Mouse (Mus musculus) neural tube, embryonic 10.5 days (tissue): ENCODE data around the gene Dnajc11.

ENCODE experiments used
- DNase-seq: peaks from one replicate; pipeline ENCODE4 v3.0.0-alpha.2; 2017; ENCODE audit warnings: low spot score; ENCODE audit errors: extremely low spot score

Dnajc11 gene

DNA sequence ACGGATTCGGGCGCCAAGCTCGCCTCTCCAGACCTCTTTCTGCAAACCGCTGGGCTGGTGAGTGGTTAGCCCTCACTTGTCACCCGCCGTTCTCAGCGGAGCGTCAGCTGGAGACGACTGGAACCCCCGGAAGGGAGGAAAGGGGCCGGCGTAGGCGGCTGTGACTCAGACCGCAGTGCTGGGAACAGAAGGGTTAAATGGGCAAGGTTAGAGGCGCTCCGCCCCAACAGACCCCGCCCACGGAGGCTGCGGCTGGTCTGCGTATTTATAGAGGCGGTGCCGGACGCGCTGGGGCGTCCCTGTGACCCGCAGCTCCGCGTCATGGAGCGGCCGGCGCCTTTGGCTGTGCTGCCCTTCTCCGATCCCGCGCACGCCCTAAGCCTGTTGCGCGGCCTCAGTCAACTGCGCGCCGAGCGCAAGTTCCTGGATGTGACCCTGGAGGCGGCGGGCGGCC lies 75.2 kb downstream of the Dnajc11 start, which contains the start of gene Klhl21:
TSS of gene Klhl21 (plus strand) at position 182 of the 454 bp plus-strand sequence.
- peak; percentile 91 for DNase-seq

DNA sequence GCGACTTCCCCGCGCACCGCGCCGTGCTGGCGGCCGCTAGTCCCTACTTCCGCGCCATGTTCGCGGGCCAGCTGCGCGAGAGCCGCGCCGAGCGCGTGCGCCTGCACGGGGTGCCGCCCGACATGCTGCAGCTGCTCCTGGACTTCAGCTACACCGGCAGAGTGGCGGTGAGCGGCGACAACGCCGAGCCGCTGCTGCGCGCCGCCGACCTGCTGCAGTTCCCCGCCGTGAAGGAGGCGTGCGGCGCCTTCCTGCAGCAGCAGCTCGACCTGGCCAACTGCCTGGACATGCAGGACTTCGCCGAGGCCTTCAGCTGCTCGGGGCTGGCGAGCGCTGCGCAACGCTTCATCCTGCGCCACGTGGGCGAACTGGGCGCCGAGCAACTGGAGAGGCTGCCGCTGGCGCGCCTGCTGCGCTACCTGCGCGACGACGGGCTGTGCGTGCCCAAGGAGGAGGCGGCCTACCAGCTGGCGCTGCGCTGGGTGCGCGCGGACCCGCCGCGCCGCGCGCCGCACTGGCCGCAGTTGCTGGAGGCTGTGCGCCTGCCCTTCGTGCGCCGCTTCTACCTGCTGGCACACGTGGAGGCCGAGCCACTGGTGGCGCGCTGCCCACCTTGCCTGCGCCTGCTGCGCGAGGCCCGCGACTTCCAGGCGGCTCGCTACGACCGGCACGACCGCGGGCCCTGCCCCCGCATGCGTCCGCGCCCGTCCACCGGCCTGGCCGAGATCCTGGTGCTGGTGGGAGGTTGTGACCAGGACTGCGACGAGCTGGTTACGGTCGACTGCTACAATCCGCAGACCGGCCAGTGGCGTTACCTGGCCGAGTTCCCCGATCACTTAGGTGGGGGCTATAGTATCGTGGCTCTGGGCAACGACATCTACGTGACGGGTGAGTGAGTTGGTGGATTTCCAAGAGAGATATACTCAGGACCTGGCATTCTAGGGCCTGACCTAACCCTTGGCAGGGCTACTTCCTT lies 75.9 kb downstream of the Dnajc11 start:
- DNase-seq: no peak

DNA sequence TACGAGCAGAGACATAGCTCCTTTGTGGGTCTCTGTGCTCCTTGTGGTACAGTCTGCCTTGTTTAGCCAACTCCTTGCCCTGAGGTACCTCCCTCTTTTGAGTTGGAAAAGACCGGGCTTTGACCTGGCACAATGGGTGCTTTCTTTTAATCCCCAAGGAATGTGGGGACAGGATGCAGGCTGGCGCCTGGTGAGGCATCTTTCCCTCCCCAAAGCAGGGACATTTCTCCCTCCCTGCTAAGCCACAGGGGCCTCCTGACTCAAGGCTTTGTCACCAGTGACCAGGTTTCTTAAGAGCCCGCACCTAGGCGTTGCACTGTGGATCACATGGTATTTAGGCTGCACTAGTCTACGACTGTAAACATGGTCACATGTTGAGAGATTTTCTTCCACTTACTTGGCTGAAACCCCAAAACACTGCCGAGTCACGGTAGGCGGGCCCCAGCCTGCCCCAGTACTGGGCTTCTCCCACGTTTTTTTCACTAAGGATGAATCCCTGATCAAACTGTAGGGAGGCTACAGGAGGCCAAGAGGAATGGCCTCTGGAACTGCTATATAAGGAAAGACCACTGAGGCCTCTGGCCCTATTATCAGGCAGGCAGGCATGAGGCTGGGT lies 76.7 kb downstream of the Dnajc11 start:
- no peak for DNase-seq

DNA sequence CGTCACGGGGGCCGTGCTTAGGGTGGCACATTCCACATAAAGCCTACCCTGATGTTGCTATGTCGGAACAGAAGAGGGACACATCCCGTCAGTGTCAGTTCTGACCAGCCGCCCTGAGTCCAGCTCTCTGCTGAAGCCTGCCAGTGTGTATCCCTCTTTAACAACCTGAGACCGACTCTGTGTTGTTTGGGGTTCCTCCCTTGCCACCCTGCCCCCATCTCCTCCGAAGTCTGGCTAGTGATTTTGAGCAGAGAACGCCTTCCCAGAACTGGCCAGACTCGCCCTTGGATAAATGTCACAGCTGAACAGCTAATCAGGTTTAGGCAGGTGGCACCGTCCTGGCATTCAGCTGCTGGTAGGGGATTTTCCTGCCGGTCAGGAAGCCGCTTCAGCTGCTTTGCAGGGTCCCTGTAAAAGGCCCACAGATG lies 77.2 kb downstream of the Dnajc11 start:
- DNase-seq: no peak

DNA sequence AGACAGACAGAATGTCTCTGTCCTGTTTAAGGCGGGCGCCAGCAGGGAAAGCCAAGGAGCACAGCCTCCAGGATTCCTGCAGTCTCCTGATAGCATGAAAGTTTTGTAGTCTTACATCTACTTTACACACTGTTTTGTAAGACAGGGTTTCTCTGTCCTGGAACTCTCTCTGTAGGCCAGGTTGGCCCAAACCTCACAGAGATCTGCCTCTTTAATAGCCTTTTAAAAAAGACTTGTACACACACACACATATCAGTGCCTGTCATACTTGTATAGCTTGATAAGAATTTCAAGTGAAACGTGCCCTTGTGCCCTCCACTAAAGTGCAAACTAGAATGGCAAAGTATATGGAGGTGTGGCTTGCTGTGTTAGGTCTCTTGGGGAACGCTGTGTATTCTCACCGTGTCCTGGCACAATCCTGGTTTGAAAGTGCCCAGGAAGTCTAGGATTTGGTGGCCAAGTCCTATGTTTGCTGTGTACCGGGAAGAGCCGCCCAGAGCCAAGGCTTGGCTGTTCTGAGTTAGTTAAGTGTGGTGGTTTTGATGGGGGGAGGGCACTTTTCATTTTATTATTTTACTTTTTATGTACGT lies 77.8 kb downstream of the Dnajc11 start:
- no peak for DNase-seq

DNA sequence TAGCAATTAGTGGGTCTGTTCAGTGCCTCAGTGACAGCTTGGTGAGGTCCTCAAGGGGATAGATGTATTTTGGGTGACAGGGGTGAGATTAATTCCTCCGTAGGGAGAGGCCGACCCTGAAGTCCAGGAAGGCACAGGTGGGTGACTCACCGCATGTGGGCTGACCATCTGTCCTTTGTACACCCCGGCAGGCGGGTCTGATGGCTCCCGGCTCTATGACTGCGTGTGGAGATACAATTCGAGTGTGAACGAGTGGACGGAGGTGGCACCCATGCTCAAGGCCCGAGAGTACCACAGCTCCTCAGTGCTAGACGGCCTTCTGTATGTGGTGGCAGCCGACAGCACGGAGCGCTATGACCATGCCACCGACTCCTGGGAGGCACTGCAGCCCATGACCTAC lies 78.6 kb downstream of the Dnajc11 start:
- no peak for DNase-seq

DNA sequence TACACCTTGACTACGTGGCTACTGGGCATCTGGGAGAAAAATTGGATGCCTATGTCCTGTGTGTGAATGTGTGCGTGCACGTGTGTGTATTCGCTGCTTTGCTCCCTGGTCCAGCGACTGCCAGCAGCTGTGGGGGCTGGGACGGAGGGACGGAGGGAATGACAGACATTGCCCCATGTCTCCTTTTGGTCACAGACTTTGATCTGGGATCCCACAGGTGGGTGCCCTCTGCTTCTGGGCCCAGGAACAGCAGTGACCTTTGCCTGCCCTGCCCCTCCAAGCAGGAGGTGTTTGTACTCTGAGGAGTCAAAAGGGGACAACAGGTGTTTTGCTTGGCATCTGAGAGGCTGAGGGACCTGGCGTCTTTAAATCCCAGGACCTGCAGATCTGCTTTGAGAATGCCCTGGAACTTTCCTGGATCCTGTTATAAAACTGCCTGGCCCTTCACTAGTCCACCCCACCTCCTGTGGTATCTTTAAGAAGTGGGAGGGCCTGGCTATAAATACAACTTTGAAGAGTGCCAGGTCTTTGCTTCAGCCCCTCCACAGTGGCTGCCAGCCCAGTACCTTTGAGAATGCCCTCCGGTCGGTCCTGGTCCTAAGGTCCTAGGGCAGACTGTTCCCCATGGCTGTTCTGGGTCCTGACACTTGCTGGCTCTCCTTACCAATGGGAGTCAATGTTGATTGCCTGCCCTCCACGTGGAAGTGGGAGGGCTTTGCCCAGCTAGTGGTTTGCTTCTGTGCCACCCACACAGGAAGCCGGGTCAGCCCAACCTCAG lies 79.7 kb downstream of the Dnajc11 start:
- DNase-seq: no peak

DNA sequence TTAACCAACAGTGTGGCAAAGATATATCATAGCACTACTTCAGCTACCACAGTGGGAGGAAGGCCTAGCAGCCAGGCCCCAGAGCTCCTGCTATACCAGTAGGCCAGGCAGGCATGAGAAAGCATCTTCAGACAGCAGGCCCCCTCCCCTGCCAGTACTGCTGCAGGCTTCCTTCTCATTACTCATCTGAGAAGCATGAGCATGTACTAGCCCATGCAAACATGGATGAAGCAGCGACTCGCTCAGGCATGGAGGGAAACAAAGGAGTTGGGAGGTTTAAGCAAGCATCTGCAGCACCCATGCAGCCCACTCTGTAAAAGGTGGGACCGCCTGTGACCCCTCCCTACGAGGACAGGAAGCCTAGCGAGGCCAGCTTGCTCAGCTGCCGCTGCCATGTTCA lies 85.6 kb downstream of the Dnajc11 start:
- no peak for DNase-seq

DNA sequence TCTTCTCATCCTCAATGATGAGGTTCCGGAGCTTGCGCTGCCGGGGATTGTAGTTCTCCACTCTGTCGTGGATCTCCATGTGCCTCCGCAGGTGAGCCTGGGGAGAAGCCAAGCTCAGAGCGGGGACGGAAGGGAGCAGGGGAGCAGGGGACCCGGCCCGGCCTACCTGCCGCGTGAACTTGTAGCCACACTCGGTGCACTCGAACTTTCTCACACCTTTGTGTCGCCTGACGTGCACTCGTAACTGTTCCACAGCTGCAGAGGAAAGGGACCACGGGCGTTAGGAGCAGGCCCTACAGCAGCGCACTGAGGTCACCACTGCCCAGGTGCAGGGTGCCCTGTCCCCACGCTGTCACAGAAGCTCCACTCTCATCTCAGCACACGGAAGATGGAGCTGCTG lies 86.5 kb downstream of the Dnajc11 start:
- no peak for DNase-seq

DNA sequence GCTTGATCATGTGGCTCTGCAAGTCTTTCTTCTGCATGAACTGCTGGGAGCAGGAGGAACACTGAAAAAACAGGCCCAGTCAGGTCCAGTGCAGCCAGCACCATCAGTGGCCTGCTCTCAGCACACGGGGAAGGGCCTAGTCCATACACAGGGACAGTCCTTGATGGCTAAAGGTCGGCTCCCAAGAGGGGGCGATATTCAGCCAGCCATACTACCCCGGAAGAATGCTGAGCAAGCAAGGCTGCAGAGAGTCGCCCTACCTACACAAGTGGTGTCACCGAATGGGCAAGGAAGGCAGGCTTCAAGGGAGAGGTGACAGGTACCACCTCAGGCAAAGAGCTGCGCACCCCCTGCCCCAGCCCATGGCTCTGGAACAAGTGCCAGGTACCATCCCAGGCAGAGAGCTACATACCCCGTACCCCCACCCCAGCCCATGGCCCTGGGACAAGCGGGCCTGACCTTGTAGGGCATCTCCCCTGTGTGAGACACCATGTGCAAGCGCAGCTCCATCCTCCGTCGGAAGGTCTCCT lies 88.1 kb downstream of the Dnajc11 start:
- no peak for DNase-seq

DNA sequence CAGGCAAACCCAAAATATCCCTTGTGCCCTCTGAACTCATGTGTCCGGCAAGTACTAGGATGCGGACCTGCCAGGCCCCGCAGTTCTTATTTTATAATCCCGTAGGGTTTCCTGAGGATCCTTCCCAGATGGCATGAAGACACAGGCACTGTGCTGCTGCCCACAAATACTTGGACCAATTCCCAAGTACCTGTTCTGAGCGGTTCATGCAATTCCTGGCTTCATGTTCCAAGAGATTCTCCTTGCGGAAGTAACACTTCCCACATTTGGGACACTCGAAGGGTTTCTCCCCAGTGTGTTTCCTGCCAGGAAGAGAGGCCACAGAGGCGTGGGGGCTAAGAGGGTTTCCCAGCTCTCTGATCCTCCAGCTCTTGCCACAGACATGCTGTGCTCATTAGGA lies 89.0 kb downstream of the Dnajc11 start:
- no peak for DNase-seq

DNA sequence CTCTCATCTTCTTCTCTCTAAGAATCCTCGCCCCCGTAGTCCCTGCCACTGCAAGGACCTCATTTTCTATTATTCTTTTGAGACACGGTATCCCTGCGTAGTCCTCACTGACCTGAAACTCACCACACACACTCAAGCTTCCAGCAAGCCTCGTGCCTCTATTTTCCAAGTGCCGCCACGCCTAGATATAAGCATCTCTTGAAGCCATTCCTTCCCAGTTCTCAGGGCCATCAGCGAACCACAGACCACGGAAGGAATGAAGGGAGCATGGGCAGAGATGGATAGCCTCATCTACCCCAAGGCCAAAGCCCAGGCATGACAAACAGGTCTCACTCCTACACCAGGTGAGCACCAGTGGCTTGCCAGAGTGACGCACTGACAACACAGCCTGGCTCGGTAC lies 91.0 kb downstream of the Dnajc11 start:
- no peak for DNase-seq

DNA sequence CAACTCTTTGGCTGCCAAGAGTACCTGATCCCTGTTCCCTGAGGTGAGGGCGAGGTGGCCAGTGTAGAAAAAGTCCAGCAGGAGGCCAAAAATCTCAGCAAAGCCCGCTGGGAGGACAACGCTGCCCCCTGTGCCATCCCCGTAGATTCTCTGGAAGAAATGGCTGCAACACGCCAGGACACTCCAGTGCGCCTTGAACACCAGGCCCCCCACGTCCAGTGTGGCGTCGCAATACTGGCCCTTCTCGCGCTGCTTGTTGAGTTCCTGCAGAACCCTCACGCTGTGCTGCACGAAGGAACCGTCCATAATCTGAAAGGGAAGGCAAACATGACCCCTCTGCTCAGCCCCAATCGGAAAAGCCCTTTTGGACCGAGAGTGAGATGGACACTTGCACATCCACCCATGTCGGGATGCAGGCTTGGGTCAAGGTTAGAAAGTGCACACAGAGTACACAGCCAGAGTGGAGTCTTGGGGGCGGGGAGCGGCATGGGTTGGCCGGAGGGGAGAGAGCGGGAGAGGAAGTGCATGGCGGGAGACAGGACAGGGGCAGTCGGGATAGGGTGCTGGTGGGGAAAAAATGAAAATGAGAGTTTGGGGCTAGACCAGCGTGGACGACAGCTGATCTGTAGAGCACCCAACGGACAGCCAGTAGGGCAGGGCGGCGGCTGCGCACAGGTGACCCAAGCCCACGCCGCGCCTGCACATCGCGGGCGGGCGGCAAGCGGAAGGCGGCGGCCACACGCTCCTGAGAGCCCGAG lies 93.4 kb downstream of the Dnajc11 start:
- DNase-seq: no peak

DNA sequence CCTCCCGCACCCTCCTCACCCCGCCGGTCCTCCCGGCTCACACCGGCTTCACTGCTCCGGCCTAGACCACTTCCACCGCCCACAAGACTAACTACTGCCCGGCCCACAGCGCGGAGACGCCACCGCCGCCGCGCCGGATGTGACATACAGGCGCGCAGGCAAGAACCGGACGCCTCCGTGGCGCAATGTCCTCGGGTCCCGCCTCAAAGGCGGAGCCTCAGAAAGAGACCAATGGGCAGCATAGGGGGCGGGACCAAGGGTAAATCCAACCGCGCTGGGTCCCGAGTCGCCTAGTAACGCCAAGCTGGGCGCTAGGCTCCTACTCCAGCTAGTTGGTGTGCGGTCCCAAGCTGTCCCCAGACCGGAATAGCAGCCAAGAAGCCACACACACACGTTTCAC lies 94.0 kb downstream of the Dnajc11 start, which contains the start of gene Zbtb48:
TSS of gene Zbtb48 (minus strand) at position 148 of the 400 bp plus-strand sequence.
- peak; percentile 92 for DNase-seq

DNA sequence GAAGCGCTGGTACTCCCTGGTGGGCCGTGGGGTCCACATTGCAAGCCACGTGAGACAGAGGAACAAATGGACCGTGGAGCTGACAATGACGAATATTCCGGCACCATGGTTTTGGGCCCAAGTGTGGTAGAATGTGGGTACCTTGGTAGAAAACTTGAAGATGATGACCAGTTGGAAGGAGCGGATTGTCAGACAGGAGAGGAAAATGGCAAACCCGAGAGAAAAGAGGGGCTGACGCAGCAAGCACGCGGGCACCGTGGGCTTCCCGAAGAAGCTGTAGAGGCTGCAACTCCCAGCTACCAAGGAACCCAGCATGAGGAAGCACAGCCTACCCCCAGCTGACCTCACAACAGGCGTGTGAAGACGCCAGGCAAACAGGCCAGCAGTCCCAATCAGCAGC lies 95.0 kb downstream of the Dnajc11 start:
- no peak for DNase-seq

DNA sequence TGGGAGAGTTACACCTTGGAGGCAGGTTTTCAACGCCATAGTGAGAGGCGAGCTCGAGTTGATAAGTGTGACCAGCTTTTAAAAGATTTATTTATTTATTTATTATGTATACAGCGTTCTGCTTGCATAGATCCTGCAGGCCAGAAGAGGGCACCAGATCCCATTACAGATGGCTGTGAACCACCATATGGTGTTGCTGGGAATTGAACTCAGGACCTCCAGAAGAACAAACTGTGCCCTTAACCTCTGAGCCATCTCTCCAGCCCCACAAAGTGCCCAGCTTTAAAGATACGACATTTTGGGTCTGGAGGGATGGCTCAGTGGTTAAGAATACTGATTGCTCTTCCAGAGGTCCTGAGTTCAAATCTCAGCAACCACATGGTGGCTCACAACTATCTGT lies 95.6 kb downstream of the Dnajc11 start:
- DNase-seq: no peak

DNA sequence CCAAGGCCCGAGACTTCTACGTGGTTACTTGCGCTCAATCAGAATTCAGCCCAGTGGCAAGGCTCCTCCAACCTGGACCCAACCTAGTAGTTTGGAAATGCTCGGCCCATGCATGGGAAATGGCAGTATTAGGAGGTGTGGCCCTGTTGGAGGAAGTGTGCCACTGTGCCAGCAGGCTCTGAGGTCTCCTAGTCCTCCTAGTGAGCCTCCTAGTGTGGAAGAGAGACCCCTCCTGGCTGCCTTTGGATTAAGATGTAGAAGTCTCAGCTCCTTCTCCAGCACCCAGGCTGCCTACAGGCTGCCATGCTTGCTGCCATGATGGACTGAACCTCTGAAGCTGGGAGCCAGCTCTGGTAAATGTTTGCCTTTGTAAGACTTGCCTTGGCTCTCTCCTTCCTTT lies 96.5 kb downstream of the Dnajc11 start:
- DNase-seq: no peak
